Mouse (Mus musculus): Measurements from ENCODE around the gene 2310046K23Rik.

DNA sequence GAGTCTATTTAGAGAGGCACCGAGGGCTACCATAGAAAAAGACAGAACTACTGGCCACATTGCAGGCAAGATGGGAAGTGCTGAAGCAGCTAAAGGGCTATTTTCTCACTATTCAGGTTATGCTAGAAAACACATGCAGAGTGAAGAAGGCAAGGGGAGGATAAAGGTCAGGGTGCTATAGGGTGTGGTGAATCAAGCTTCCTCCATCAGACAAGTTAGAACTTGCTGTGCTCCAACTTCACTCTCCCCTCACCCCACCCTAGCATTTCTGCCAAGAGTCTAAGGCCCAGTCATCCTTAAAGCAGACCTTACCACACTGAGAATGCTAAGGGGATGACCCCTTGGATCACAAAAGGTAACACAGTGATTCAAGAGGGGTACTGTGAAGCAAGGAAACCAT is 45.2 kb upstream of the 2310046K23Rik start:
- TF ChIP-seq CTCF (conservative IDR thresholded peaks at IDR 0.05 in 1 of 2, IDR thresholded peaks at IDR 0.05 in 1 of 2; ENCODE audit: low read depth in 2 of 2, low read length in 2 of 2): no peak
- TF ChIP-seq ZNF384 (IDR thresholded peaks at IDR 0.05; ENCODE audit: low read depth, low read length): no peak

All from CH12.LX (cell line).